Mouse (Mus musculus) kidney, adult 2 months (tissue): ENCODE measurements around the gene Acot3.
"Not testable (repeated sequence)": the region's sequence is repeated elsewhere in the genome, so short reads cannot be mapped to it uniquely, and the experiment has no call there.

Experiments used
- CTCF ChIP-seq: fragments of 200-500 bp; conservative IDR thresholded peaks from 2 replicates; pipeline ENCODE4 v1.5.1; 2011; ENCODE audit warnings: low read depth, mild to moderate bottlenecking, control low read depth, low read length, moderate library complexity, mixed read lengths; ENCODE audit not compliant: insufficient read depth, insufficient read length
- POLR2A ChIP-seq: fragments of 200-500 bp; IDR thresholded peaks from one replicate; pipeline ENCODE4 v1.6.1; 2011; ENCODE audit warnings: low read depth, low read length, control low read depth

- not testable (repeated sequence) for TF ChIP-seq CTCF, POLR2A
Observed at GRCm38 (mm10) chr12:84033302-84033701, 18.6 kb upstream of the Acot3 start.
